Mouse (Mus musculus): ENCODE results near the gene Wdr66. TPM values are rescaled to one million over a fixed set of nuclear protein-coding genes. Genes with fewer than 3 reads are reported as not detected.

The Wdr66 gene
- 0.49 and 0.95 TPM in 2 replicates for polyA plus RNA-seq (2021; fragmentation: Nextera tagmentation)
- long read RNA-seq, experiment 1, result 0 reads
- long read RNA-seq, experiment 2, partial matches to known transcripts, result 0 of 1 reads
- long read RNA-seq, experiment 2, other reads (novel, unspliced or antisense), result 1 of 1 reads

GRCm38 (mm10) chr5:123251834-123252233 lies at the start of gene Wdr66:
Gene Wdr66 (plus strand): TSS chr5:123252102.

GRCm38 (mm10) chr5:123343707-123344627 lies 92.1 kb downstream of the Wdr66 start, which contains the start of gene Bcl7a:
Gene Bcl7a (plus strand): TSS chr5:123343834.

Other genes with a start within 250 kb of the Wdr66 start
- gene Orai1, start 237.0 kb upstream of the Wdr66 start, polyA plus RNA-seq (2021; fragmentation: Nextera tagmentation), result 2.6 and 13.1 TPM in 2 replicates
- 0.63 and 0.91 TPM in 2 replicates for gene Morn3, start 205.1 kb upstream of the Wdr66 start, polyA plus RNA-seq (2021; fragmentation: Nextera tagmentation)
- gene Tmem120b, start 183.7 kb upstream of the Wdr66 start, polyA plus RNA-seq (2021; fragmentation: Nextera tagmentation), result 5.7 and 7.5 TPM in 2 replicates
- gene Rhof, start 119.4 kb upstream of the Wdr66 start, polyA plus RNA-seq (2021; fragmentation: Nextera tagmentation), result 27.3 and 34.6 TPM in 2 replicates
- 2.2 and 5.2 TPM in 2 replicates for gene Setd1b, start 109.9 kb upstream of the Wdr66 start, polyA plus RNA-seq (2021; fragmentation: Nextera tagmentation)
- gene Psmd9, start 82.7 kb upstream of the Wdr66 start, polyA plus RNA-seq (2021; fragmentation: Nextera tagmentation), result 40.8 and 55.6 TPM in 2 replicates
- 0.10 TPM in 1 of 2 replicates, not detected in the other for gene Hpd, start 69.4 kb upstream of the Wdr66 start, polyA plus RNA-seq (2021; fragmentation: Nextera tagmentation)
- gene Bcl7a, start 91.7 kb downstream of the Wdr66 start, polyA plus RNA-seq (2021; fragmentation: Nextera tagmentation), result 13.4 and 25.0 TPM in 2 replicates
- 1.3 and 6.9 TPM in 2 replicates for gene Mlxip, start 142.7 kb downstream of the Wdr66 start, polyA plus RNA-seq (2021; fragmentation: Nextera tagmentation)
- gene Lrrc43, start 237.2 kb downstream of the Wdr66 start, polyA plus RNA-seq (2021; fragmentation: Nextera tagmentation), result 0.36 and 0.48 TPM in 2 replicates
- not detected in 2 replicates for gene Il31, start 237.4 kb downstream of the Wdr66 start, polyA plus RNA-seq (2021; fragmentation: Nextera tagmentation)

Data from left cerebral cortex, adult 6 months (tissue).